In the genomic region with DNA sequence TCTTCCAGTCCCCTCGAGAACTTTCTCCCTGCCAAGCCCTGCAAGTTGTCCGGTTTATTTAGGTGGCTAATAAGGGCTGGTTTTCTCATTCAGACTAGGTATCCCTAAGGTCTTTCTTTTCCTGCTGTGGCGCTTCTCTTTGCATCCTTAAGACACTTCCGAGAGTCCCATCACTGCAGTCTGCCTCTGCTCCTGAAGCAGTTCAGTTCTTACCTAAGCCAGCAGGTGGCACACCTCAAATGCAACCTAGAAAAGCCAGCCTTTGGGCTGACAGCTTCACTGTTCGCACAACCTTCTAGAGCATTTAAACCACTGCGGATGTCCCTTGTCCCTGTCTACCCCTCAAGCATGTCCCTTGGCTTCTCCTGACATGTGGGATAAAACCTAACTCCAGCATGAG, we compare ENCODE assay signal across 8 mouse cellular contexts. TPM values are rescaled to one million over a fixed set of nuclear protein-coding genes. Genes with fewer than 3 reads are reported as not detected.
DNase-seq lines count a peak whose midpoint lies in the region; ATAC-seq and TF ChIP-seq lines count a peak whose summit lies in the region.

No protein-coding gene starts in this region.

- no peak overlapping the region for H3K4me3 ChIP-seq in thymus, adult 2 months (ENCODE audit: control insufficient read depth, insufficient read depth, low read length)
- H3K4me3 ChIP-seq in forebrain, postnatal 0 days (ENCODE audit: low read depth, low read length), result no peak overlapping the region

- peaks cover 3% of the 10 kb centered on the region for H3K4me1 ChIP-seq in thymus, adult 2 months (replicated peaks; ENCODE audit: control insufficient read depth, insufficient read depth, low read length)
- 0 out of 2 replicates have a peak, but pooled peaks cover 4% of the 10 kb centered on the region for H3K4me1 ChIP-seq in forebrain, postnatal 0 days (ENCODE audit: insufficient read depth)

- no peak overlapping the region for H3K27ac ChIP-seq in thymus, adult 2 months (ENCODE audit: control insufficient read depth, insufficient read depth, low read length)
- H3K27ac ChIP-seq in forebrain, postnatal 0 days (ENCODE audit: low read depth, low read length), result no peak overlapping the region

- H3K9me3 ChIP-seq in forebrain, postnatal 0 days (ENCODE audit: low read length), result no peaks in the 10 kb centered on the region

- peak; percentile 28 to 53 for DNase-seq in adrenal gland, postnatal 36 days
- no peak for DNase-seq in adrenal gland, postnatal 4 days (ENCODE audit: low spot score in 2 of 2)
- peak; percentile 39 for DNase-seq in thymus, adult 2 months
- no peak for DNase-seq in thymus, adult 18-20 months
- DNase-seq in forebrain, postnatal 0 days, result peak; percentile 53
- DNase-seq in kidney, postnatal 4 days, result peak; percentile 71 to 75
- DNase-seq in layer of hippocampus, adult 8-10 months (ENCODE audit: low spot score in 2 of 2), result no peak

- TF ChIP-seq CTCF in thymus, adult 2 months (IDR thresholded peaks at IDR 0.05; ENCODE audit: borderline replicate concordance, control insufficient read depth, extremely low read depth, insufficient read depth, low read length, poor library complexity), result no peak
- TF ChIP-seq CTCF in forebrain, postnatal 0 days (IDR thresholded peaks at IDR 0.05; ENCODE audit: low read depth), result peak; percentile 76

- WGBS in thymus, adult 2 months, result 52% methylated on average over 6 of the region's 6 CpGs
- 26% methylated on average over 6 of the region's 6 CpGs for WGBS in forebrain, postnatal 0 days

- H3K9ac ChIP-seq in forebrain, postnatal 0 days, result no peak overlapping the region

- peak; percentile 44 for ATAC-seq in forebrain, postnatal 0 days
- ATAC-seq in neutrophil, adult 5-6 weeks (ENCODE audit: extremely low read depth, insufficient number of reproducible peaks, low FRiP score, poor library complexity, severe bottlenecking), result peak; percentile 57

- H3K27me3 ChIP-seq in thymus, adult 2 months (ENCODE audit: control insufficient read depth, insufficient read depth, low read length), result no peaks in the 10 kb centered on the region; the same call in 1 of the 2 replicates
- no peaks in the 10 kb centered on the region for H3K27me3 ChIP-seq in forebrain, postnatal 0 days (ENCODE audit: insufficient read depth, low read length)

- TF ChIP-seq POLR2A in thymus, adult 2 months (IDR thresholded peaks at IDR 0.05; ENCODE audit: control insufficient read depth, extremely low read depth, insufficient read depth, low read length, poor library complexity), result no peak

- H3K4me2 ChIP-seq in forebrain, postnatal 0 days (ENCODE audit: low read depth), result no peak overlapping the region

- H3K36me3 ChIP-seq in thymus, adult 2 months (ENCODE audit: control insufficient read depth, insufficient read depth, low read length), result peaks cover 25% of the 10 kb centered on the region
- peaks cover 45% of the 10 kb centered on the region for H3K36me3 ChIP-seq in forebrain, postnatal 0 days (ENCODE audit: insufficient read depth)

RNA-seq across cellular contexts. Expression of a gene that starts 19.2 kb away (rescaled TPM):
- total RNA-seq in adrenal gland, postnatal 36 days (2021), result 1 to 10 TPM; 2.6 to 9.6 TPM
- 1 to 10 TPM; 7.8 to 9.3 TPM for total RNA-seq in adrenal gland, postnatal 4 days (2021)
- polyA plus RNA-seq in thymus, adult 2 months (2012; rRNA removed), result 4.2 and 24.2 TPM in 2 replicates
- total RNA-seq in forebrain, postnatal 0 days (2014; rRNA removed), result 3.2 and 8.6 TPM in 2 replicates
- 4.6 and 7.4 TPM in 2 replicates for polyA plus RNA-seq in forebrain, postnatal 0 days (2015; fragmentation: Nextera tagmentation; extraction: Ambion mirVana)
- 58.8 and 64.3 TPM in 2 replicates for total RNA-seq in neutrophil, adult 5-6 weeks (2017)
- total RNA-seq in layer of hippocampus, adult 8-10 months (2022), result 1 to 10 TPM; 6.1 to 9.1 (median 6.2) TPM

RNA-seq across cellular contexts. Expression of a gene that starts 21.8 kb away (rescaled TPM):
- 100 to 1,000 TPM in 1 of 2 experiments, 10 to 100 TPM in 1; 74.6 to 112 TPM for total RNA-seq in adrenal gland, postnatal 36 days (2021)
- 100 to 1,000 TPM; 106 to 112 TPM for total RNA-seq in adrenal gland, postnatal 4 days (2021)
- polyA plus RNA-seq in thymus, adult 2 months (2012; rRNA removed), result 136 and 162 TPM in 2 replicates
- total RNA-seq in forebrain, postnatal 0 days (2014; rRNA removed), result 94.2 and 100 TPM in 2 replicates
- 27.8 and 35.1 TPM in 2 replicates for polyA plus RNA-seq in forebrain, postnatal 0 days (2015; fragmentation: Nextera tagmentation; extraction: Ambion mirVana)
- total RNA-seq in neutrophil, adult 5-6 weeks (2017), result 297 and 336 TPM in 2 replicates
- 100 to 1,000 TPM; 143 to 158 (median 147) TPM for total RNA-seq in layer of hippocampus, adult 8-10 months (2022)

RNA-seq across cellular contexts. Expression of a gene that starts 34.2 kb away (rescaled TPM):
- total RNA-seq in adrenal gland, postnatal 36 days (2021), result 10 to 100 TPM; 18.3 to 24.1 TPM
- total RNA-seq in adrenal gland, postnatal 4 days (2021), result 10 to 100 TPM; 31.7 to 34.3 TPM
- polyA plus RNA-seq in thymus, adult 2 months (2012; rRNA removed), result 9.1 and 10.8 TPM in 2 replicates
- 73.9 and 84.5 TPM in 2 replicates for total RNA-seq in forebrain, postnatal 0 days (2014; rRNA removed)
- polyA plus RNA-seq in forebrain, postnatal 0 days (2015; fragmentation: Nextera tagmentation; extraction: Ambion mirVana), result 28.5 and 37.9 TPM in 2 replicates
- total RNA-seq in neutrophil, adult 5-6 weeks (2017), result 7.6 and 10.8 TPM in 2 replicates
- total RNA-seq in layer of hippocampus, adult 8-10 months (2022), result 10 to 100 TPM; 27.0 to 31.7 (median 30.2) TPM

RNA-seq across cellular contexts. Expression of a gene that starts 36.5 kb away (rescaled TPM):
- total RNA-seq in adrenal gland, postnatal 36 days (2021), result 1 to 10 TPM; 1.0 to 1.8 TPM
- total RNA-seq in adrenal gland, postnatal 4 days (2021), result 10 to 100 TPM in 1 of 2 experiments, 1 to 10 TPM in 1; 8.1 to 21.0 TPM
- 1.8 TPM in 2 replicates for polyA plus RNA-seq in thymus, adult 2 months (2012; rRNA removed)
- 0.77 and 2.9 TPM in 2 replicates for total RNA-seq in forebrain, postnatal 0 days (2014; rRNA removed)
- polyA plus RNA-seq in forebrain, postnatal 0 days (2015; fragmentation: Nextera tagmentation; extraction: Ambion mirVana), result 3.4 and 3.9 TPM in 2 replicates
- total RNA-seq in neutrophil, adult 5-6 weeks (2017), result not detected in 2 replicates
- total RNA-seq in layer of hippocampus, adult 8-10 months (2022), result 1 to 10 TPM; 1.3 to 4.0 (median 2.0) TPM

RNA-seq across cellular contexts. Expression of a gene that starts 44.4 kb away (rescaled TPM):
- under 1 TPM; 0.56 to 0.76 TPM for total RNA-seq in adrenal gland, postnatal 36 days (2021)
- total RNA-seq in adrenal gland, postnatal 4 days (2021), result 1 to 10 TPM; 1.0 to 1.7 TPM
- polyA plus RNA-seq in thymus, adult 2 months (2012; rRNA removed), result 79.0 and 1,187 TPM in 2 replicates
- 0.62 and 3.6 TPM in 2 replicates for total RNA-seq in forebrain, postnatal 0 days (2014; rRNA removed)
- polyA plus RNA-seq in forebrain, postnatal 0 days (2015; fragmentation: Nextera tagmentation; extraction: Ambion mirVana), result 0.89 and 1.2 TPM in 2 replicates
- 0.58 TPM in 1 of 2 replicates, not detected in the other for total RNA-seq in neutrophil, adult 5-6 weeks (2017)
- 1 to 10 TPM in 1 of 4 experiments, not detected in 3; 1.3 TPM for total RNA-seq in layer of hippocampus, adult 8-10 months (2022)

Comparison
In these comparisons a context has a peak if more than half of its experiments do, and no peak if none do; other contexts are left out.
1. DNase-seq: peak in adrenal gland, postnatal 36 days (2 of 2), thymus, adult 2 months (single experiment), forebrain, postnatal 0 days (single experiment) and kidney, postnatal 4 days (2 of 2); none in adrenal gland, postnatal 4 days (0 of 2), thymus, adult 18-20 months (0 of 2) and layer of hippocampus, adult 8-10 months (0 of 2).